8 mouse cellular contexts compared by ENCODE assay signal in the genomic region with DNA sequence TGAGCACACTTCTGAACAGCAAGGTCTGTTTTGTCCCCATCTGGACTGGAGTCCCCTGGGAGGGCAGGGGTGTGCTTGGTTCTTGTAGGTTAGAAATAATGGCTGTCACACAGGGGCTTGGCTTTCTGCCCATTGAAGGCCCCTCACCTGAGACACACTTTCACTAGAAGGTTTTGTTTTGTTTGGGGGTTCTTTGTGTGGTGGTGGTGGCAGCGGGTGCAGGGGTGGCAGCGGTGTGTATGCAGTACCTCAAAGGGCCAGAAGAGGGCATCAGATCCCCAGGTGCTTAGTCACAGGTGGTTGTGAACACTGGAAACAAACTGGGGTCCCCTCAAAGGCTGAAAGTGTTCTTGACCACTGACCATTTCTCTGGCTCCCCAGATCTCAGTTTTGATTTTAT. TPM values are rescaled to one million over a fixed set of nuclear protein-coding genes. Genes with fewer than 3 reads are reported as not detected.
DNase-seq lines count a peak whose midpoint lies in the region; ATAC-seq and TF ChIP-seq lines count a peak whose summit lies in the region.

No protein-coding gene starts in this region.

- H3K27me3 ChIP-seq in liver, adult 2 months (ENCODE audit: control insufficient read depth, insufficient read depth, low read length), result no peaks in the 10 kb centered on the region
- H3K27me3 ChIP-seq in liver, embryonic 11.5 days (replicated peaks; ENCODE audit: control insufficient read depth, insufficient read depth, low read length), result peaks cover 34% of the 10 kb centered on the region

- no peak for TF ChIP-seq POLR2A in liver, adult 2 months (IDR thresholded peaks at IDR 0.05; ENCODE audit: extremely low read depth, insufficient read depth, low read length)

- peak; percentile 89 for TF ChIP-seq CTCF in liver, adult 2 months (IDR thresholded peaks at IDR 0.05; ENCODE audit: low read depth, low read length)

- H3K4me1 ChIP-seq in liver, adult 2 months (ENCODE audit: control insufficient read depth, insufficient read depth, low read length), result no peaks in the 10 kb centered on the region
- H3K4me1 ChIP-seq in liver, embryonic 11.5 days (replicated peaks; ENCODE audit: control insufficient read depth, insufficient read depth, low read length), result no peaks in the 10 kb centered on the region

- 37% methylated on average over 2 of the region's 2 CpGs for WGBS in liver, adult 2 months
- WGBS in liver, embryonic 11.5 days, result 14% methylated on average over 2 of the region's 2 CpGs

- 0 out of 2 replicates have a peak, but pooled peaks cover 3% of the 10 kb centered on the region for H3K9me3 ChIP-seq in liver, embryonic 11.5 days (ENCODE audit: control insufficient read depth, low read length)

- H3K4me2 ChIP-seq in liver, embryonic 11.5 days, result no peak overlapping the region

- no peak overlapping the region for H3K9ac ChIP-seq in liver, adult 2 months (ENCODE audit: low read depth, low read length)
- no peak overlapping the region for H3K9ac ChIP-seq in liver, embryonic 11.5 days (ENCODE audit: low read depth, low read length)

- H3K36me3 ChIP-seq in liver, adult 2 months (ENCODE audit: control insufficient read depth, insufficient read depth, low read length), result peaks cover 19% of the 10 kb centered on the region
- no peaks in the 10 kb centered on the region for H3K36me3 ChIP-seq in liver, embryonic 11.5 days (ENCODE audit: control insufficient read depth, insufficient read depth, low read length)

- DNase-seq in CD4-positive, CD25-positive, alpha-beta regulatory T cell, adult 2 months (ENCODE audit: low read depth, low spot score), result peak; percentile 76
- DNase-seq in liver, adult 2 months (ENCODE audit: extremely low read depth, low read depth, low spot score), result no peak
- no peak for DNase-seq in liver, embryonic 11.5 days (ENCODE audit: low spot score)
- DNase-seq in cerebellum, postnatal 10 days, result peak; percentile 65 to 80
- DNase-seq in ovary, adult 18-20 months (ENCODE audit: low spot score), result no peak
- DNase-seq in gastrocnemius, adult 18-20 months (ENCODE audit: low spot score), result no peak

- no peaks in the 10 kb centered on the region for H3K79me2 ChIP-seq in liver, adult 2 months (ENCODE audit: control insufficient read depth, insufficient read depth, low read length)

- H3K27ac ChIP-seq in liver, adult 2 months (replicated peaks; ENCODE audit: insufficient read depth, low read depth, low read length), result no peak overlapping the region
- no peak overlapping the region for H3K27ac ChIP-seq in liver, embryonic 11.5 days (ENCODE audit: low read depth, low read length)

- no peak for ATAC-seq in CD4-positive, CD25-positive, alpha-beta regulatory T cell, adult 4 months
- ATAC-seq in liver, embryonic 11.5 days (replicated peaks; ENCODE audit: low FRiP score), result no peak
- ATAC-seq in neutrophil, adult 5-6 weeks (ENCODE audit: extremely low read depth, insufficient number of reproducible peaks, low FRiP score, poor library complexity, severe bottlenecking), result peak; percentile 37; the same call in 1 of the 2 replicates

- no peak overlapping the region for H3K4me3 ChIP-seq in liver, adult 2 months (ENCODE audit: insufficient read depth, low read depth, low read length)
- H3K4me3 ChIP-seq in liver, embryonic 11.5 days (ENCODE audit: low read depth, low read length), result no peak overlapping the region

RNA-seq across cellular contexts. Expression of gene Rgl3, which starts 11.3 kb away (rescaled TPM):
- polyA plus RNA-seq in CD4-positive, CD25-positive, alpha-beta regulatory T cell, adult 4 months (2017; shearing (Covaris generic)), result not detected
- total RNA-seq in liver, adult 2 months (2014; rRNA removed), result 5.0 and 5.9 TPM in 2 replicates
- polyA plus RNA-seq in liver, adult 2 months (2012; rRNA removed), result 41.8 and 44.2 TPM in 2 replicates
- 0.34 and 0.55 TPM in 2 replicates for polyA plus RNA-seq in liver, embryonic 11.5 days (2014; fragmentation: Nextera tagmentation; extraction: Ambion mirVana)
- not detected in 2 replicates for total RNA-seq in neutrophil, adult 5-6 weeks (2017)
- under 1 TPM; 0.39 to 0.55 TPM for total RNA-seq in gastrocnemius, adult 18-20 months (2021)

RNA-seq across cellular contexts. Expression of gene Epor, which starts 14.7 kb away (rescaled TPM):
- polyA plus RNA-seq in CD4-positive, CD25-positive, alpha-beta regulatory T cell, adult 4 months (2017; shearing (Covaris generic)), result not detected
- total RNA-seq in liver, adult 2 months (2014; rRNA removed), result 0.74 and 1.8 TPM in 2 replicates
- 4.8 and 5.0 TPM in 2 replicates for polyA plus RNA-seq in liver, adult 2 months (2012; rRNA removed)
- polyA plus RNA-seq in liver, embryonic 11.5 days (2014; fragmentation: Nextera tagmentation; extraction: Ambion mirVana), result 131 TPM in 2 replicates
- total RNA-seq in neutrophil, adult 5-6 weeks (2017), result not detected in 2 replicates
- under 1 TPM in 1 of 2 experiments, not detected in 1; 0.21 TPM for total RNA-seq in gastrocnemius, adult 18-20 months (2021)

RNA-seq across cellular contexts. Expression of gene Swsap1, which starts 22.4 kb away (rescaled TPM):
- polyA plus RNA-seq in CD4-positive, CD25-positive, alpha-beta regulatory T cell, adult 4 months (2017; shearing (Covaris generic)), result 10 to 100 TPM in 1 of 2 experiments, 1 to 10 TPM in 1; 3.2 to 13.5 TPM
- total RNA-seq in liver, adult 2 months (2014; rRNA removed), result 4.1 and 5.3 TPM in 2 replicates
- 4.7 and 5.2 TPM in 2 replicates for polyA plus RNA-seq in liver, adult 2 months (2012; rRNA removed)
- polyA plus RNA-seq in liver, embryonic 11.5 days (2014; fragmentation: Nextera tagmentation; extraction: Ambion mirVana), result 9.8 and 11.9 TPM in 2 replicates
- total RNA-seq in neutrophil, adult 5-6 weeks (2017), result 3.1 and 3.7 TPM in 2 replicates
- 1 to 10 TPM; 2.1 to 2.3 TPM for total RNA-seq in gastrocnemius, adult 18-20 months (2021)

RNA-seq across cellular contexts. Expression of gene Ccdc151, which starts 24.5 kb away (rescaled TPM):
- polyA plus RNA-seq in CD4-positive, CD25-positive, alpha-beta regulatory T cell, adult 4 months (2017; shearing (Covaris generic)), result not detected
- total RNA-seq in liver, adult 2 months (2014; rRNA removed), result 0.34 and 0.46 TPM in 2 replicates
- polyA plus RNA-seq in liver, adult 2 months (2012; rRNA removed), result 0.59 and 0.76 TPM in 2 replicates
- 0.23 and 0.29 TPM in 2 replicates for polyA plus RNA-seq in liver, embryonic 11.5 days (2014; fragmentation: Nextera tagmentation; extraction: Ambion mirVana)
- total RNA-seq in neutrophil, adult 5-6 weeks (2017), result 0.49 TPM in 1 of 2 replicates, not detected in the other
- not detected for total RNA-seq in gastrocnemius, adult 18-20 months (2021)

RNA-seq across cellular contexts. Expression of gene Prkcsh, which starts 24.6 kb away (rescaled TPM):
- 10 to 100 TPM; 31.5 to 37.6 TPM for polyA plus RNA-seq in CD4-positive, CD25-positive, alpha-beta regulatory T cell, adult 4 months (2017; shearing (Covaris generic))
- 60.0 and 63.6 TPM in 2 replicates for total RNA-seq in liver, adult 2 months (2014; rRNA removed)
- 95.5 and 99.3 TPM in 2 replicates for polyA plus RNA-seq in liver, adult 2 months (2012; rRNA removed)
- polyA plus RNA-seq in liver, embryonic 11.5 days (2014; fragmentation: Nextera tagmentation; extraction: Ambion mirVana), result 89.4 and 89.5 TPM in 2 replicates
- 37.1 and 40.3 TPM in 2 replicates for total RNA-seq in neutrophil, adult 5-6 weeks (2017)
- 10 to 100 TPM; 24.4 to 27.9 TPM for total RNA-seq in gastrocnemius, adult 18-20 months (2021)

Comparison
In these comparisons a context has a peak if more than half of its experiments do, and no peak if none do; other contexts are left out.
1. DNase-seq: peak in CD4-positive, CD25-positive, alpha-beta regulatory T cell, adult 2 months (single experiment) and cerebellum, postnatal 10 days (2 of 2); none in liver, adult 2 months (single experiment), liver, embryonic 11.5 days (single experiment), ovary, adult 18-20 months (single experiment) and gastrocnemius, adult 18-20 months (single experiment).